Mouse (Mus musculus) lung, postnatal 25 days (tissue): ENCODE results near the gene Spem2.
A peak's percentile ranks its signal among the peaks of the same experiment; 100 is the strongest.

Experiments used
- DNase-seq: peaks from one replicate; pipeline ENCODE4 v3.0.0; 2022; ENCODE audit warnings: low spot score

Gene Spem2

DNA sequence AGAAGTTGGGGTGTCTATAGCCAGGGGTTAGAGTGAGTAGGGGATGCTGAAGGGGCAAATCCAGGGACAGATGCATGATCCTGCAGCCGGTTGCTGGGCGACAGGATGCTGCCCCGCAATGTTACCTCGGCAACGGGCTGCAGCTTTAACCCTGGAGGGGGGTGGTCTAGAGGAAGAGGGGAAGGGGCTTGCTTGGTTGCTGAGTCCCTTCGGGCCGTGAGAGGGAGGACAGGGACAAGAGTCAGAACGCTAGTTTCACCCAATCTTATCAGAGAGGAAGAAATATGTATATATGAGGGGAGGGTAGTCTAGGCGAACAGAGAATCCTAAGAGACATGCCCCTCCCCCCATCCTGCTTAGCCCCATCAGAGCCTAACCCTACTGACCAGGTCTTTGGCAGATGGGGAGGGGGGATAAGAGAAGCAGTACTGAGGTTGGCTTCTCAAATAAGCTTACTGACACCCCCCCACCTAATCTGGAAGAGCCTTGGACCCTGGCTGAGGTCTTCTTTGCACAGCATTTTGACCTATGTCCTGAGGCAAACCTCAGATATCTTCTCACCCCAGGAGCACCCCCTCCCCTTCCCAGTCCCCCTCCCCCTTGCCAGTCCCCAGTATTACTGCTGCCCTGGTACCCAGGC is 17.2 kb upstream of the Spem2 start:
- no peak for DNase-seq

GRCm38 (mm10) chr11:69834001-69834549 is 15.8 kb upstream of the Spem2 start:
- DNase-seq: peak; percentile 29

GRCm38 (mm10) chr11:69833554-69833953 is 15.3 kb upstream of the Spem2 start:
- no peak for DNase-seq

DNA sequence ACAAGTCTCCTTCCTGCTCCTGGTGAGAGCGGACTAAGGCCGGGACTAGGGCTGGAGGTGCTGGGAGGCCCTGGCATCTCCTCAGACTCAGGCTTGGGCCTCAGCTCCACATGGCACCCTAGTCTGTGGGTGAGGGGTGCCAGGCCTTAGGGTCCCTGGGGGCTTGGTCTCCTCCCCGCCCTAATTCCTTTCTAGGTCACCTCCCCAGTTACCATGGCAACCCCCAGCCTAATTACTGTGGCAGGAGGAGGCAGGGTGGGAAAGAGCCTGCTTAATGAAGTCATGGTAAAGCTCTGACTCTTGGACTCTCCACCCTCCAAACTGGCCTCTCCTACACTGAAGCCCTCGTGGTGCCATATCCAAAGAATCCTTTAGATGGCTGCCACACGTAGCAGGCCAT is 10.6 kb upstream of the Spem2 start:
- no peak for DNase-seq

DNA sequence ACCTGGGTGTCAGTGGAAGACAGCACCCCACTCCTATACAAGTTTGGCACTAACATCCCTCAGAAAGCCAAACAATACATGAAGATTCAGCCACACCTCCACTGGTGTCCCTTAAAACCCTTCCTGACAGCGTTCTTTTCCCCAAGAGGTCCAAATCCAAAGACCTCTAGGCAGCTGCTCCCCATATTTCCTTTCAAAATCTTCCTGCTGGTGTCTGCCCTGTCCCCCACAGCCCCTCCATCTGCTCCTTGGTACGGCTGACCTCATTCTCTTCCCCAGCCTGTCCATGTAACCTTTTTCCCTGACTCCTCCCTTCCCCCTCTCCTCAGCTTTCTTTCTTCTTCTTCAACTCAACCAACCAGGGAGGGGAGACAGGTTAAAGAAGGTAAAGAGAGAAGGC is 5.2 kb upstream of the Spem2 start:
- DNase-seq: no peak

GRCm38 (mm10) chr11:69822080-69822479 is 3.8 kb upstream of the Spem2 start, which contains the start of gene Spem1:
Gene Spem1, minus strand, starts transcription at chr11:69822180.
- no peak for DNase-seq

DNA sequence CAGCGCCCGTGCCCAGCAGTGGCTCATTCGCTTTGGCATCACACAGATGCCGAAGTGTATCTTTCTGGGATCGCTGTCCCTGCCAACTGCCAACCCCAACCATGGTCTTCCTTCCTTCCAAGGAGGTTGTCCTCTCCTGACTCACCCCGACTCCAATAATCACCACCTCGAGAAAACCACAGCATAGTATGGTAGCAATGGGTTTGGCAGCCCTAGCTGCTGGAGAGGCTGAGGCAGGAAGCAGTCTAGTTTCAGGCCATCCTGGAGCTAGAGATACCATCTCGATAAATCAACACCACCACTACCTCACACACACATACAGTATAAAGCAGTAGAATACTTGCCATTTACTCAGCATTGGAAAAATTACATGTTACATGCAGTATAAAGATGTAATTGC is 606 bp upstream of the Spem2 start:
- no peak for DNase-seq

DNA sequence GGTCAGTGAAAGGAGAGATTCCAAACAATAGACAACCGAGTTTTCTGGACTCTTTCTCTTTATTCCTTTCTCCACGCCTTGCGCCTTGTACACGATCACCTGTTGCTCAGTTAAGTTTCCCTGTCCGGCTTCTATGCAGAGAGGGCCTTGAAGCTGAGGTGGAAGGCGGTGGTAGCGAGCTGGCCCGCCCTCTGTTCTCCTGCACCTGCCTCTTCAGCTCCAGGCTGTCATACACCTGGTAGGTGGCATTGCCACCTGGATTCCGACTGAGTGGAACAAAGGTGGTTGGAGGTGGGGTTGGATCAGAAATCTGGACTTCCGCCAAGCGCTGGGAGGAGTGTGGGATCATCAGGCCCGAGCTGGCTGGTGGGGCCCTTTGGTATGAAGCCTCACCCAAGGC is 1.7 kb downstream of the Spem2 start:
- no peak for DNase-seq

GRCm38 (mm10) chr11:69815155-69815554 is 3.1 kb downstream of the Spem2 start, which contains the start of gene Gm39566:
Gene Gm39566, minus strand, starts transcription at chr11:69815298.
- no peak for DNase-seq

DNA sequence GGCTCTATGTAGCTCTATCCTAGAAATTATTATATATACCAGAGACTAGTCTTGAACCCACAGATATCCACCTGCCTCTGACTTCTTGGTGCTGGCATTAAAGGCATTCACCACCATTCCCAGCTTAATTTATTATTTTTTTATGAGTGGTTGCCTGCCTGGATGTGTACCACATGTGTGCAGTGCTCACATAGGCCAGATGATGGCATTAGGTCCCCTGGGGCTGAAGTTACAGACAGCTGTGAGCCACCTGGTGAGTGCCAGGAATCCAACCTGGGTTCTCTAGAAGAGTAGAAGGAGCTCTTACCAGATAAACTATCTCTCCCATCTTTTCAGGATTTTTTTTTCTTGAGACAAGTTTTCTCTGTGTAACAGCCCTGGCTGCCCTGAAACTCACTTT is 8.0 kb downstream of the Spem2 start:
- no peak for DNase-seq

DNA sequence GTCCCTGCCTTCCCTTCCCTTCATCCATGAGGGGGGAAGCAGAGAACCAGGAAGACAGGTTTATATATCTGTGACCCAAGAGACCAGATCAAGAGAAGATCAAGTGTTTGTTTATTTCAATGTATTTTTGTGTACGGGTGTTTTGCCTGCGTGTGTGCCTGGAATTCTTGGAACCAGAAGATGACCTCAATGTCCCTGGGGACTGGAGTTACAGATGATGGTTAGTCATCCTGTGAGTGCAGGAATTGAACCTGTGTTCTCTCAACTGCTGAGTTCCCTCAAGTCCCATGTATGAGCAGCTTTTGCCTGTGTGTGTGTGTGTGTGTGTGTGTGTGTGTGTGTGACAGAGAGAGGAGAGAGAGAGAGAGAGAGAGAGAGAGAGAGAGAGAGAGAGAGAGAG is 10.6 kb downstream of the Spem2 start:
- no peak for DNase-seq

DNA sequence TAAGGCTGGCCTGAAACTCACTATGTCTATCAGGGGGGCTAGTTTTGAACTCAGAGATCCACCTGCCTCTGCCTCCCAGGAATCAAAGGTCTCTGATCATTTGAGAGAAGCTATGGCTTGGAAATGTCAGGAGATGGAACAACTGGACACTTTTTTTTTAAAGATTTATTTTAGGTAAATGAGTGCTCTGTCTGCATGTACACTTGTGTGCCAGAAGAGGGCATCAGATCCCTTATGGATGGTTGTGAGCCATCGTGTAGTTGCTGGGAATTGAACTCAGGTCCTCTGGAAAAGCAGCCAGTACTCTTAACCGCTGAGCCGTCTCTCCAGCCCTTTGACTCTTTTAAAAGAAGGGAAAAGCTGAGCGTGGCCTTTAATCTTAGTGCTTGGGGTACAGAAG is 11.9 kb downstream of the Spem2 start:
- no peak for DNase-seq

DNA sequence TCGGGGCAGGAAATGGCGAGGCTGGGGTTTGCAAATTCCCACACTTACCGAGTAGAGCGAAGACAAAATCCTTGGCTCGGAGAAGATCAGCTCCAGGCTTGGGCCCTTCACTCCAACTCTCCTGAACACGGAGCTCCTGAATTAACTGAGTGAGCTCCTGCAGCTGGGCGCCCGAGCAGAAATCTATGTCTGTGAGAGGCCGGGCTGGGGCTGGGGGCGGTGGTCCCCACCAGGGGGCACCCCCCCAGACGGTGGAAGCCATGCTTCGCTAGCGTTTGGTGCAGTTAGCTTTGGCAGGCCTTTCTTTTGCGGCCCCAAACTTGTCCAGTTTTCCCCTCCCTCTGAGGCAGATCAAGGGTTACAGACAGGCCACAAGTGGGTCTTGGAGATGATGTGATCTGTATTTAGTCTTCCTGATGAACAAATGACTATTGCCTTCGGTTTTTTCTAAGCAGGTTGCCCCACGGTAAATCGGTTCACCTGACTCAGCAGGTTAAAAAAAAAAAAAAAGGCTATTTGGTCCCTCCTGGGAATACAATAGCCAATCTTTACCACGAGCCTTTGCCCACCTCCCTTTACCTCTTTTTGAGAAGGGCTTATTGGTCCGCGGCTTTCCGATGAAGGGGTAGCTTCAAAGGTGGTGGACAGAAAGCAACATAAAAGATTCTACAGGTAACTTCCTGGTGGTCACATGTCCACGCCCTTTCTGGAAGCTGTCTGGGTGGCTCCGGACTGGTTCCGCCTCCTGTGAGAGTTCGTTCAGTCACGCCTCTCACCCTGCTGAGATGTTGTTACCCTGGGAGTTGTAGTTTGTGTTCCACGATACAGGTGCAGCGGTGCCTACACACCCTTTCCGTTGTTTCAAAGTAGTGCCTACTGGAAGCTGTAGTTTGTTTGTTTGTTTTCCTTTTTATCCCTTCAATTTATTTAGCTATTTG is 13.0 kb downstream of the Spem2 start, which contains the start of gene Tmem102:
Gene Tmem102 (minus strand): TSS at position 653 of the 938 bp plus-strand sequence.
- peak; percentile 84 for DNase-seq

DNA sequence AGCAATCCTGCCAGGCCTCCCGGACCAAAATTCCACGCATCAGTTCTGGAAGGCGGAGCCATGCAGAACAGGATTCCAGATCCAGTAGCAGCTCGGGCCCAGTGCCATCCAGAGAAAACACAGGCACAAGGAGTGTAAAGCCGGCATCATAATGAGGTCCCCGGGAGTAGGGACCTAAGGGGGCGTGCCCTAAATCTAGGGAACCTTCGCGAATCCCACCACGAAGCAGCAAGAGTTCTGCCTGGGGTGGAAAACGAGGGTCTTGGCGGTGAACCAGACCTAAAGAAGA is 13.7 kb downstream of the Spem2 start:
- peak; percentile 32 for DNase-seq

DNA sequence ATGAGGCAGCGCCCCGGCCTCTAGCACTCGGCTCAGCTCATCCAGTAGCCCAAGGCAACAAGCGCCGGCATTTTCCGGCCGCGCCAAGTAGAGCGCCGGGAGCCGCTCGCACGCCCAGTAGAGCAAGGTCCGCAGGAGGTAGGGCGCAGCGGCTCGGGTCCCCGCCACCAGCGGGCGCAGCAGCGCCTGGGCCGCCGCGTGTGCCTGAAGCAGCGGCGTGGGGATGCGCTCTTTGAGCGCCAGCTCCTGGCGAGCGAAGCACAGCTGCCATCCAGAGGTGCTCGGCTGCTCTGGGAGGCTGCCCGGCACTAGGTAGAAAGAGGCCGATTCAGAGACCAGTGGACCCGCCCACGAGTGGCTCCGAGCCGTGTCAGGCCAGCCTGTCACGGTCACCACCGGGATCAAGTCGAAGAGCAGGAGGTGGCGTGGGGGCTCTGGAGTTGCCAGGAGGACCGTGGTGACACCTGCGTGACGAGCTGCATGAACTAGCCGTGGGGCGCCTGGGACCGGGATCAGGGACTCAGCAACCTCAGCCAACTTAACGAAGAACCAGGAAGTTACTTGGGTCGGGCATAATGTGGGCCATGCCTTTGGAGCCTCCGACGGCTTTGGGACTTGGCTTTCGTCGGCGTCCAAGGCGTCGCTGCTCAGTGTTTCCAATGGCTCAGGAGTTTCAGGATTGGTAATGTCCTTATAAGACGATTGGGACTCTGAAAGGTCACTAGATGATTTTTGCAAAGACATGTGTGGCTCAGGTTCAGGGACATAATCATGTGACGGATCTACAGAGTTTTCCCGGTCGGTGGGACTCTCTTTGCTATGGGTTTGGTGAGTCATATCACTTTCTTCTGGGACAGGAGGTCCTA is 14.2 kb downstream of the Spem2 start:
- DNase-seq: peak; percentile 78

DNA sequence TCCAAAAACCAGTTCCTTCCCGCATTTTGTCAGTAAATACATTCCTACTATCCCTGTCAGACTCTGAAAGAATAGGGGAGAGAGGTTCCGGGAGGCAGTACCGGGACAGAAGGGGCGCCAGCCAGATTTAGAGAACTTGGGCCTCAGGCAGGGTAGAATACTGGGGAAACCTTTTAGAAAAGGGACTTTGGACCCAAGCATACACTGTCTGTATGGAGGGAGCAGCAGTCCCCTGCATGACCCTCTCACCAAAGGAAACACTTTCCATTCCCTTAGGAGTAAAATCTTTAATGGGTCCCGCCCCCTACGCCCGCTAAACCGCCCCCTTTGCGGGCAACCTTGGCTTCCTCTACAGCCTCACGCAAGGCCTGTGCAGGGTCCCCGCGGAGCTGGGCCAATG is 14.9 kb downstream of the Spem2 start:
- DNase-seq: no peak

DNA sequence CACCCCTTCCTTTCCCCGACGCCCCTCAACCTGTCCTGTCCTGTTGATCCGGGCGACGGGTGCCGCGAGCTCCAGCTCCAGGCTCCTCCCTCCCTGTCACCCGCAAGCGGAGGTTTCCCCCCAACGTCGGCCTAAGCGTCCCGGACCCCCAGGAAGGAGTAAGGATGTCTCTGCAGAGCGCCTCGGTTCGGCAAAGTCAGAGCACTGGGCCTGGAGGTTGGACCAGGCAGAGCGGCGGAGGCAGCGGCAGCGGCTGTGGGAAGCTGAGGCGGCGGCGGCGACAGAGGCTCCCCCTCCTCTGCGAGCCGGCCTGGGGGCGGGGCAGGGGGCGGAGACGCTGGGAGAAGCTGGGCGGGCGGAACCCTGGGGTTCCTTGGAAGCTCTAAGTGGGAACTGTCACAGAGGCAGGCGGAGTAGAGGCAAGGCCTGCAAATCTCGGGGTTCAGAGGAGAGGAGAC is 15.6 kb downstream of the Spem2 start:
- DNase-seq: peak; percentile 89

DNA sequence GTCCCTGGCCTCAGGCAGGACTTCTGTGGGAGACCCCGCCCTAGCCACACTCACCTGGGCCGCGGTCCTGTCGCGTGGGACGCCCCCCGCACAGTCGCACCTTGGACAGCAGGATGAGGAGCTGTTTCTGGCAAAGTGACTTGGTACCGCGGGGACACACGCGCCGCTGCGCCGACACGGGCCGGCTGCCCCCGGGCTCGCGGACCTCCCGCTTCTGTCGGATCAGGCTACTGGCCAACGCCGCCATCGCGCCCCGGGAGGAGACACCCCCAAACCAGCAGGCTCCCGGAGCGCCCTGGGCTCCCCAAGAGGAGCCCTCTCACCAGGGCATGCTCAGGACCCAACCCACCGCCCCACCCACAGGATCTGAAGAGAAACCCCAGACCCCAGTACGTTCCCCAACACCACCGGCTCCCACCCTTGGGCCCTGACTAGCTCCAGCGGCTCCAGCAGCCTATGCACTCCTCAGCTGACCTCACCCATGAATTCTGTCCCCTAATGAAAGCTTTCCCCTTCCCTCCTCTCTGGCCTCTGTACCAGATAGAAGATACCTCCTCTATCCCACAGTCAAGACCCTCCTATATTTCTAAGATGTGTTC is 16.8 kb downstream of the Spem2 start, which contains the start of gene Fgf11:
Gene Fgf11 (minus strand): TSS at position 479 of the 599 bp plus-strand sequence.
- DNase-seq: no peak

DNA sequence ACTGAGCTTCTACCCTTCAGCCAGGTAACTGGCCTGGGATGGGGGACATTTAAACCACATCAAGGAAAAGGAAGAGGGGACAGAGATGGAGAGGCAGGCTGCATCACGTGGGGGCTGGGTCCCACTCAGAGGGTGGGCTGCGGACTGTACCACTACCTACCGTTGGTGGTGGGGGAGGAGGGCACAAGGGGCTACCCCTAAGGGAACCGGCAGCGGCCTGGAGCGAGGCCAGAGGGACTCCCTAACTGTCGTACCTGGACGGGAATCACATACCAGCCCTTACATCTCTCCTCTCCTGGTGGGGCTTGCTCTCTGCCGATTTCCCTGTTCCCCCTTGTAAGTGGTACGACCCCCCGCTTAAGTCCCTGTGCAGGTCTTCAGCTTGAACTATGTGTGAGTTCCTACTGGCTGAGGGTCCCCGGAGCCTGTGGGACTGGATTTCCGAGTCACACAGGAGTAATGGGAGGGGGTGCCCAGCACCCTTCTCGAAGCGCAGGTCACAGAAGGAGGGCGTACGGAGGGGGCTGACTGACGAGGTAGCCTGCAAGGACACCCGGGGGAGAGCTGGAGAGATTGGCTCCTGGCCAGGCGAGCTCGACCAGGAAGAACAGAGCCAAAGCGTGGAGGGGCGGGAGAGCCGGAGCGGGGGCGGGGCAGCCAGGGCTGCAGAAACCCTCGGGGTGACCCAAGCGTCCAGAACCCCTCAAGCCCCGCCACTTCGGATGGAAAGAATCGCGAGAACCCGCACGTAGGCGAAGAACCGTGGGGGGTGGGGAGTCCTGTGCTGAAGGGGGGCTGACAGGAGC is 17.7 kb downstream of the Spem2 start:
- DNase-seq: no peak

GRCm38 (mm10) chr11:69800138-69800391 is 18.2 kb downstream of the Spem2 start:
- no peak for DNase-seq
